Mouse (Mus musculus) ES-E14 (cell line): ENCODE data around the gene Efemp2.

Experiments
- CHD2 ChIP-seq: IDR thresholded peaks from 2 replicates; pipeline ENCODE4 v1.6.1; 2014; ENCODE audit warnings: mild to moderate bottlenecking, low read depth, low read length, inconsistent platforms
- HCFC1 ChIP-seq: IDR thresholded peaks from 2 replicates; pipeline ENCODE4 v1.6.1; 2012; ENCODE audit warnings: low read length, inconsistent platforms, borderline replicate concordance; ENCODE audit not compliant: insufficient read depth
- MAFK ChIP-seq: IDR thresholded peaks from 2 replicates; pipeline ENCODE4 v1.6.1; 2014; ENCODE audit warnings: mild to moderate bottlenecking, low read depth, low read length, inconsistent platforms; ENCODE audit not compliant: insufficient read depth
- ZC3H11A ChIP-seq: IDR thresholded peaks from 2 replicates; pipeline ENCODE4 v1.6.1; 2012; ENCODE audit warnings: low read depth, mild to moderate bottlenecking, inconsistent platforms, low read length, borderline replicate concordance

DNA sequence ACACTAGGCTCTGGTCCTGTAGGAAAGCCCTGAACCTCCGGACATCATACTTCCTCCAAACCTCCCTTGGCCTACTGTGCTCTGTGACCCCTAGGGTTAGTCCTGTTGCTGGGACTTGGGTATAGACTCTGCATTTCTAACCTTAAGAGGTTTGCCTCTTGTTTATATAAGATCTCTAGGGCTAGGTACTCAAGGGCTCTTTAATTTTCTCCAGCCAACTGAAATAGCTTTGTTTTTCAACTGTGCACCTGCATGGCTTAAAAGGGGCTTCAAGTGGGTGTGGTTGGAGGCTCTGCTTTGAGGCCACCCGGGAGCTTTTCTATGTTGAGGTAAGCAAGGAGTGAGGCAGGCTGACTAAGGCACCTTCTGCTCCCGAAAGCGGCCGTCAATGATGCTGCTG, 10.7 kb downstream of the Efemp2 start:
- TF ChIP-seq CHD2 (no peak), ZC3H11A (no peak), MAFK (no peak), HCFC1 (no peak)
